Mouse (Mus musculus): Measurements from ENCODE around the gene Kcnip4. TPM values are rescaled to one million over a fixed set of nuclear protein-coding genes. Genes with fewer than 3 reads are reported as not detected.

The Kcnip4 gene
- polyA plus RNA-seq, 1 experiment: not detected

DNA sequence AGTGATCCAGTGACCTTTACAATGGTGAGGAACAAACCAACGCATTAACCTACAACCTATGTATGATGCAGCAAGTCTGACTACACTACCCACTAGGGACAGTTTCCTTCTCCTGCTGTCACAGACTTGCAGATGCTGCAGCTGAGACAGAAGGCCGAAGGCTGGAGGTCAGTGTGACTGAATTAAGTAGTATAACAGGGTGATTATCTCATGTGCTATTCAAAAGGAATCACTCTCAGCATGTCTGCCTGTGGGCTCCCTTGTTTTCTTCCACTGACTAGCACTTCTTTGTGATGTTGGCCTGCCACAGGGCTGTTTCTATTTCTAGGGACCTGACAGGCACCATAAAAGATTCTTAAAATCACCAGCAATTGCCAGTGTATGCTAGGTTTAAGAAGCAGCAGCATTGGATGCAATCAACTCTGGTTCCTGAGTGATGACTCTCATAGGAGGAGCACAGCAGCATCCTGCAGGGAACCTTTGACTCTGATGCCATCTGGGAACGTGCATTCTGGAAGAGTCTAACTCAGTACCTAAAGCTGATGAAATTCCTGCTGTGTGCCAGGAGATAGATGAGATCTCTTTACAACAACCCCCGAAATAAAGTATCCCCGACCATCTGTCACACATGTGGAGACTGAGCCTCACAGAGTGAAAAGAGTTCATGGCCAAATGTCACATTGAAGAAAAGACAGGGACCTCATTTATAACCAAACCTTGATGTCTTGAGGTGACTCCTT lies 1035.0 kb downstream of the Kcnip4 start:
- Histone ChIP-seq H3K27ac (ENCODE audit: control insufficient read depth, insufficient read depth, low read length) (no peak overlapping the region), H3K4me3 (ENCODE audit: control insufficient read depth, insufficient read depth, low read length) (no peak overlapping the region), H3K36me3 (ENCODE audit: control insufficient read depth, insufficient read depth, low read length) (no peaks in the 10 kb centered on the region), H3K27me3 (ENCODE audit: control insufficient read depth, insufficient read depth, low read length) (no peaks in the 10 kb centered on the region), H3K4me1 (replicated peaks; ENCODE audit: control insufficient read depth, insufficient read depth, low read length) (no peaks in the 10 kb centered on the region)
- no peak for TF ChIP-seq CTCF (IDR thresholded peaks at IDR 0.05; ENCODE audit: borderline replicate concordance, control insufficient read depth, extremely low read depth, insufficient read depth, low read length, poor library complexity)
- DNase-seq: no peak
- WGBS: 74% methylated on average over 5 of the region's 5 CpGs

DNA sequence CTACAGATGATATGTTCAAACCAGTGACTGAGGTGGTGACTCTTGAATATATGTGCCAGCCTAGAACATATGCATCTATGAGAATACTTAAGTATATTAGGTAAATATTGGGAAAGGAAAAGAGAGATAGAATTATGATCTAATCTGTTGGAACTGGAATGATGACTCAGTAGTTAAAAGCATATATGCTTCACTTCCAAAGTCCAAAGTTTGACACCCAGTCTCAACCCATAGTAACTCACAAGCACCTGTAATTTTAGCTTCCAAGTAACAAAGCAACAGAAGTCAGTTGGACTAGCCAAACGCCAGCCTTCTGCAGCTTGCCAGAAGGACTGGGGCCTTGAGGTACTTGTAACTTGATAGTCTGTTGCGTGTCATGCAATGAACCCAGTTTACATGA lies 1041.6 kb downstream of the Kcnip4 start:
- Histone ChIP-seq H3K36me3 (ENCODE audit: control insufficient read depth, insufficient read depth, low read length) (no peaks in the 10 kb centered on the region), H3K27ac (ENCODE audit: control insufficient read depth, insufficient read depth, low read length) (no peak overlapping the region), H3K27me3 (ENCODE audit: control insufficient read depth, insufficient read depth, low read length) (no peaks in the 10 kb centered on the region), H3K4me1 (replicated peaks; ENCODE audit: control insufficient read depth, insufficient read depth, low read length) (no peaks in the 10 kb centered on the region), H3K4me3 (ENCODE audit: control insufficient read depth, insufficient read depth, low read length) (no peak overlapping the region)
- DNase-seq: no peak
- 93% methylated on average over 2 of the region's 2 CpGs for WGBS
- TF ChIP-seq POLR2A (IDR thresholded peaks at IDR 0.05; ENCODE audit: control insufficient read depth, extremely low read depth, insufficient read depth, low read length, poor library complexity): no peak
- no peak for TF ChIP-seq CTCF (IDR thresholded peaks at IDR 0.05; ENCODE audit: borderline replicate concordance, control insufficient read depth, extremely low read depth, insufficient read depth, low read length, poor library complexity)

DNA sequence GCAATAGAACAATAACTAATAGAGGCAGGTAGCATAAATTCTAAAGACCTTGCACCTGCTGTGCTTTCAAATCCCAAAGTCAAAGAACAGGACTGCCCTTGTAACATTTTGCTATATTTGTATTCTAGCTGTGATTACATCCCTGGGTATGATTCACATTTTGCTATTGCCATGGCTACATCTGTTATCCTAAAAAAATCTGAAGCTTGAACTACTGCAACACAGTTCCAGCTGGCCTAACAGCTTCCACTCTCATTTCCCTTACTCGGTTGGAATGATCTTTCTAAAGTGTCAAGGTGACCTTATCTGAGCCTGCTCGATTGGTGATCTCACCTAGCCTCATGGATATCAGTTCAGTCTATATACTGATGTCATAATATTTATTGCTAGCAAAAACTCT lies 1064.5 kb downstream of the Kcnip4 start:
- Histone ChIP-seq H3K27me3 (ENCODE audit: control insufficient read depth, insufficient read depth, low read length) (no peaks in the 10 kb centered on the region), H3K27ac (ENCODE audit: control insufficient read depth, insufficient read depth, low read length) (no peak overlapping the region), H3K4me1 (replicated peaks; ENCODE audit: control insufficient read depth, insufficient read depth, low read length) (no peaks in the 10 kb centered on the region), H3K36me3 (ENCODE audit: control insufficient read depth, insufficient read depth, low read length) (no peaks in the 10 kb centered on the region), H3K4me3 (ENCODE audit: control insufficient read depth, insufficient read depth, low read length) (no peak overlapping the region)
- WGBS: 88% methylated on average over 2 of the region's 2 CpGs
- TF ChIP-seq CTCF (IDR thresholded peaks at IDR 0.05; ENCODE audit: borderline replicate concordance, control insufficient read depth, extremely low read depth, insufficient read depth, low read length, poor library complexity) (no peak), POLR2A (IDR thresholded peaks at IDR 0.05; ENCODE audit: control insufficient read depth, extremely low read depth, insufficient read depth, low read length, poor library complexity) (no peak)
- DNase-seq: no peak

DNA sequence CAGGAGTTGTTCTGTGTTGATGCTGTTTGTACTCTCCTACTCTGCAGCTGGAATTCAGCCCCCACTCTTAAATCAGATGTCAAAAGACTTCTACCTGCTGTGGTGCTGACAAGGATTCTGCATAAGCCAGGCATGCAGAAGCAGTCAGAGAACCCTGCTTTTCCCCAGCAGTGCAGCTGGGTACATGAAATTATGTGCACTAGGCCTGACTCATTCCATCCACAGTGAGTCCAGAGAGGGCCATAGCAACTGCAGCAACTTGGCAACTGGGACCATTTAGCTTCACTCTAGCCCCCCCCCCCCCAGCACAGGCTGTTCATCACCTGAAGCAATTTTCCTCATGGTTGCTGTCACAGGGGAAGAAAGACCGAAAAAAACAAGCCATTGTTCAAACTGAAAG lies 1075.8 kb downstream of the Kcnip4 start:
- H3K4me1 ChIP-seq (replicated peaks; ENCODE audit: control insufficient read depth, insufficient read depth, low read length): no peaks in the 10 kb centered on the region
- DNase-seq: no peak
- H3K27me3 ChIP-seq (ENCODE audit: control insufficient read depth, insufficient read depth, low read length): no peaks in the 10 kb centered on the region
- H3K4me3 ChIP-seq (ENCODE audit: control insufficient read depth, insufficient read depth, low read length): no peak overlapping the region
- no peaks in the 10 kb centered on the region for H3K36me3 ChIP-seq (ENCODE audit: control insufficient read depth, insufficient read depth, low read length)
- WGBS: 64% methylated on average over 1 of the region's 1 CpGs
- TF ChIP-seq CTCF (IDR thresholded peaks at IDR 0.05; ENCODE audit: borderline replicate concordance, control insufficient read depth, extremely low read depth, insufficient read depth, low read length, poor library complexity): no peak
- TF ChIP-seq POLR2A (IDR thresholded peaks at IDR 0.05; ENCODE audit: control insufficient read depth, extremely low read depth, insufficient read depth, low read length, poor library complexity): no peak
- H3K27ac ChIP-seq (ENCODE audit: control insufficient read depth, insufficient read depth, low read length): no peak overlapping the region

DNA sequence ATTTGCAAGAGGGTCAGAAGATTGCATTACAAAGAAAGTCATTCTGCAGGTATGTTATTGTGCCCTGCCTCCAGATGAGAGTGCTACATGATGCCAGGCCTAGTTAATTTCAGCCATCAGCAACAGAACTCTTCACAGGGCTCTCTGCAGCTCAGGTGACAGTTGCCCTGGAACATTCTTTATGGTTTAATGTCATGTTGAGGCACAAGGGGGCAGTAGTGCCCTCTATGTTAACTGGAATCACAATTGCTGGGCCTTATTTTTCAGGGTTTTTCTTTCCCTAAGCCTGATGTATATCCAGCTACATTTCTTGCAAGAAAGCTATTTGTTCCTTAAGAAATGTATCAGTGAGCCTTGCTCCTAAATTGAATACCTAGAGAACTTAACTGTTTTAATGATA lies 1094.2 kb downstream of the Kcnip4 start:
- no peaks in the 10 kb centered on the region for H3K27me3 ChIP-seq (ENCODE audit: control insufficient read depth, insufficient read depth, low read length)
- no peak for DNase-seq
- H3K27ac ChIP-seq (ENCODE audit: control insufficient read depth, insufficient read depth, low read length): no peak overlapping the region
- H3K36me3 ChIP-seq (ENCODE audit: control insufficient read depth, insufficient read depth, low read length): no peaks in the 10 kb centered on the region
- H3K4me3 ChIP-seq (ENCODE audit: control insufficient read depth, insufficient read depth, low read length): no peak overlapping the region
- H3K4me1 ChIP-seq (replicated peaks; ENCODE audit: control insufficient read depth, insufficient read depth, low read length): no peaks in the 10 kb centered on the region
- no peak for TF ChIP-seq CTCF (IDR thresholded peaks at IDR 0.05; ENCODE audit: borderline replicate concordance, control insufficient read depth, extremely low read depth, insufficient read depth, low read length, poor library complexity)
- TF ChIP-seq POLR2A (IDR thresholded peaks at IDR 0.05; ENCODE audit: control insufficient read depth, extremely low read depth, insufficient read depth, low read length, poor library complexity): no peak

DNA sequence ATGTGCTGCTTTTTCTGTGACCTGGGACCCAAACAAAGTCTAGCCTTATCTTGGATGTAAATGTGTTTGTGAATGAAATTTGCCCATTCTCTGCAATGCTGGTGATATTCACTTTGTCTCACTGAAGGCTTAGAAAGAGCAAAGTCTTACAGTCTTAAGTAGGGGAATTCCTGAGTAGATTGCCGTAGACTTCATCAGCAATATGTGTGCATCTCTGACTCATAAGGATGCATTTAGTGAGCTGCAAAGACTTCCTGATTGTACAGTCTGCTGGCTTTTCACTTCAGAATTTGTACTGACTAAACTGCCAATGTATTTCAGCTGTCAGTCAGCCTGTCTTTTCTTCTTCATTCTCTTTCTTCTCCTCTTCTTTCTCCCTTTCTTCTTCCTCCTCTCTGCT lies 1102.8 kb downstream of the Kcnip4 start:
- no peaks in the 10 kb centered on the region for H3K36me3 ChIP-seq (ENCODE audit: control insufficient read depth, insufficient read depth, low read length)
- no peak for DNase-seq
- no peak for TF ChIP-seq POLR2A (IDR thresholded peaks at IDR 0.05; ENCODE audit: control insufficient read depth, extremely low read depth, insufficient read depth, low read length, poor library complexity)
- no peak for TF ChIP-seq CTCF (IDR thresholded peaks at IDR 0.05; ENCODE audit: borderline replicate concordance, control insufficient read depth, extremely low read depth, insufficient read depth, low read length, poor library complexity)
- WGBS: 83% methylated on average over 1 of the region's 1 CpGs
- no peaks in the 10 kb centered on the region for H3K4me1 ChIP-seq (replicated peaks; ENCODE audit: control insufficient read depth, insufficient read depth, low read length)
- H3K4me3 ChIP-seq (ENCODE audit: control insufficient read depth, insufficient read depth, low read length): no peak overlapping the region
- no peaks in the 10 kb centered on the region for H3K27me3 ChIP-seq (ENCODE audit: control insufficient read depth, insufficient read depth, low read length)
- H3K27ac ChIP-seq (ENCODE audit: control insufficient read depth, insufficient read depth, low read length): no peak overlapping the region

DNA sequence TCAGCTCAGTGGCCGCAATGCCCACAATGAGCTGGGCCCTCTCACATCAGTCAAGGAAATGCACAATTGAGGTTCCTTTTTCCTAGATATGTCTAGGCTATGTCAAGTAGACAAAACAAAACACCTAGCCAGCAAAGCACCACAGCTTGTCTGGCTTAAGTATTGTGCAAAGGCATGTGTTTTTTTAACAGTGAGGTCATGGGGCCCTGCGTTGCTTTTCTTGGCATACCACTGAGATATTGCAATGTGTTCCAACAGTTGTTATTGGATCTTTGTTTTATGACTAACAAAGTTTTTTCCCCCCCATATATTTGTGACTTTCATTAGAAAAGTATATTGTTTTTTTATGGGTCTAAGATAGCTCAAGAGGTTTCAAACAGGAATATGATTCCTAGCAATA lies 1105.0 kb downstream of the Kcnip4 start:
- Histone ChIP-seq H3K27me3 (ENCODE audit: control insufficient read depth, insufficient read depth, low read length) (no peaks in the 10 kb centered on the region), H3K36me3 (ENCODE audit: control insufficient read depth, insufficient read depth, low read length) (no peaks in the 10 kb centered on the region), H3K4me3 (ENCODE audit: control insufficient read depth, insufficient read depth, low read length) (no peak overlapping the region), H3K27ac (ENCODE audit: control insufficient read depth, insufficient read depth, low read length) (no peak overlapping the region), H3K4me1 (replicated peaks; ENCODE audit: control insufficient read depth, insufficient read depth, low read length) (no peaks in the 10 kb centered on the region)
- TF ChIP-seq POLR2A (IDR thresholded peaks at IDR 0.05; ENCODE audit: control insufficient read depth, extremely low read depth, insufficient read depth, low read length, poor library complexity): no peak
- no peak for TF ChIP-seq CTCF (IDR thresholded peaks at IDR 0.05; ENCODE audit: borderline replicate concordance, control insufficient read depth, extremely low read depth, insufficient read depth, low read length, poor library complexity)
- no peak for DNase-seq
- 98% methylated on average over 2 of the region's 2 CpGs for WGBS

Data from thymus, adult 2 months (tissue).